Mouse (Mus musculus): ENCODE measurements at regions not wholly inside any gene's neighbourhood (a gene's known extent, or its start where the extent isn't known, plus 50 kb on each side); places are given as distances from the start of the nearest gene placed in this dataset.

- DNase-seq (ENCODE audit: low spot score) = no peak
Observed at GRCm38 (mm10) chr13:41897481-41898317, 50.2 kb upstream of the Adtrp start.

Measured in embryo, embryonic 10 days (tissue).